Mouse (Mus musculus) neural tube, embryonic 13.5 days (tissue): ENCODE data around the gene Olfr1404. TPM values are rescaled to one million over a fixed set of nuclear protein-coding genes. Genes with fewer than 3 reads are reported as not detected.
"Not testable (repeated sequence)": the region's sequence is repeated elsewhere in the genome, so short reads cannot be mapped to it uniquely, and the experiment has no call there.

Experiments
- ATAC-seq: fragments of 200-750 bp; cut with Nextera tagmentation; 2 replicates; pipeline ENCODE4 v1.8.0; 2017; ENCODE audit warnings: low read depth, mild to moderate bottlenecking, moderate TSS enrichment, moderate library complexity
- H3K27ac ChIP-seq: fragments of 300-500 bp; sonication (generic); replicated peaks from 2 replicates; pipeline ENCODE4 v1.5.1; 2015; ENCODE audit warnings: moderate library complexity, mild to moderate bottlenecking, inconsistent platforms
- H3K27me3 ChIP-seq: fragments of 300-500 bp; sonication (generic); 2 replicates; pipeline ENCODE4 v1.6.1; 2015; ENCODE audit warnings: mild to moderate bottlenecking, inconsistent platforms
- H3K36me3 ChIP-seq: fragments of 300-500 bp; sonication (generic); 2 replicates; pipeline ENCODE4 v1.6.1; 2015; ENCODE audit warnings: mild to moderate bottlenecking, inconsistent platforms
- H3K4me1 ChIP-seq: fragments of 300-500 bp; sonication (generic); replicated peaks from 2 replicates; pipeline ENCODE4 v1.6.1; 2015; ENCODE audit warnings: inconsistent platforms
- H3K4me2 ChIP-seq: fragments of 300-500 bp; sonication (generic); 2 replicates; pipeline ENCODE4 v1.6.1; 2015; ENCODE audit warnings: inconsistent platforms, mild to moderate bottlenecking, moderate library complexity
- H3K4me3 ChIP-seq: fragments of 300-500 bp; sonication (generic); 2 replicates; pipeline ENCODE4 v1.5.1; 2015; ENCODE audit warnings: mild to moderate bottlenecking, inconsistent platforms
- H3K9ac ChIP-seq: fragments of 300-500 bp; sonication (generic); 2 replicates; pipeline ENCODE4 v1.6.1; 2015; ENCODE audit warnings: moderate library complexity, mild to moderate bottlenecking, inconsistent platforms
- H3K9me3 ChIP-seq: fragments of 300-500 bp; sonication (generic); 2 replicates; pipeline ENCODE4 v1.6.1; 2016; ENCODE audit warnings: inconsistent platforms
- WGBS: fragments of 180-500 bp; shearing (Covaris S2); methylation state at CpG from one replicate; pipeline ENCODE4 v1.1.7; 2015; 5-methylcytosine and 5-hydroxymethylcytosine counted together
- polyA plus RNA-seq: library from polyadenylated mRNA; unstranded; fragments of >200 nt; fragmentation: Nextera tagmentation; extraction: Ambion mirVana; gene quantifications from 2 replicates; pipeline ENCODE4 v1.2.1, GENCODE M21; 2015

Gene Olfr1404
- polyA plus RNA-seq = not detected in 2 replicates

DNA sequence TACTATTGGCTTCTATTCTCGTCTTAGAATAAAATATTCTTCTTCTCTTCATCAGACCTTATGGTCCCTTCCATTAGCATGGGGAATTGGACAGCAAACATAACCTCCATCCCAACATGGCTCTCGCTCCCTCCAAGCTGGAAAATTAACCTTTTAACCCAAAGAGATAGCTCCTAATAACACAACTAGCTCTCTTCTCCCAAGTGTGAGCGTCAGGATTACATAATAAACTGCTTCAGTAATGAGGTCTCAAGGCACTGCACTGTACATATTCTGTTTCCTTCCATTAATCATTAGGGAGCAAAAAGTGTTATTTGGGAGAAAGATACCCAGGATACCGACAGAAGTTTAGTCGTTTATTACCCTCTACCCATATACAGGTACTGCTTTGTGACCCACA lies at the start of gene Olfr1404:
Gene Olfr1404, plus strand, starts transcription at position 301 of the 400 bp plus-strand sequence.
- Histone ChIP-seq H3K9ac (no peak within 1 kb of the TSS), H3K4me2 (no peak within 1 kb of the TSS), H3K4me3 (no peak within 1 kb of the TSS), H3K36me3 (no peaks in the 10 kb centered on the region), H3K27ac (no peak within 1 kb of the TSS), H3K9me3 (no peaks in the 10 kb centered on the region), H3K27me3 (no peaks in the 10 kb centered on the region), H3K4me1 (no peaks in the 10 kb centered on the region)
- no peak for ATAC-seq
- WGBS = 81% methylated on average over 5 of the region's 5 CpGs

DNA sequence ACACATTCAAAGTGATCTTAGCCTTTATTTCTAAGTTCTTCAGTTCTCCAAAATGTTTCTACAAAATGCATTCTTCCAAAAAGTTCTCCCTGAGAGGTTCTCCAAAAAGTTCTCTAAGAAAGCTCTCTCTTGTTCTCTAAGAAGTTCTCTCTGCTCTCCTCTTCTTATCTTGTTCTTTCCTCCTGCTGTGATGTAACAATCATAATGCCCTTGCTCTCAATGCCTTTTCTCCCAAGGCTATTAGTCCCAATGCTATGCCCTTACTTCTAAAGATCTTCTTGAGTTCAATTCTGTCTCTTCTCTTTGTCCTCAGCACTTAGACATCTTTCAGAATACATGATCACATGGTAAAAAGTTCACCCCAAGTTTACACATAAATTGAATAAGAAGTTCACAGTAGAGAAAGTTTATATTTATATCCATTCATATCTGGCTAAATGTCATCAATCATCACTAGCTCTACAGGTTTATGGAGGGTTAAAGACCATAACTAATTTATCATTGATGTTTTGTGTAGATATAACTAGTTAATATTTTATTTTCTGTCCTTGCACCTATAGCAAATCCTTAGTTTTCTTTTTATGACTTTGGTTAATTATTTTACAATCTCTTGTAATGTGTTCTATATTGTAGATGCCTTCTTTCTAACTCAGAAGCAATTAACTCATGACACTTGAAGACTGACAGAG lies 37.9 kb upstream of the Olfr1404 start:
- Histone ChIP-seq H3K4me2 (no peak overlapping the region), H3K36me3 (no peaks in the 10 kb centered on the region), H3K4me3 (no peak overlapping the region), H3K4me1 (no peaks in the 10 kb centered on the region), H3K9me3 (no peaks in the 10 kb centered on the region), H3K9ac (no peak overlapping the region), H3K27me3 (no peaks in the 10 kb centered on the region), H3K27ac (no peak overlapping the region)
- no peak for ATAC-seq

DNA sequence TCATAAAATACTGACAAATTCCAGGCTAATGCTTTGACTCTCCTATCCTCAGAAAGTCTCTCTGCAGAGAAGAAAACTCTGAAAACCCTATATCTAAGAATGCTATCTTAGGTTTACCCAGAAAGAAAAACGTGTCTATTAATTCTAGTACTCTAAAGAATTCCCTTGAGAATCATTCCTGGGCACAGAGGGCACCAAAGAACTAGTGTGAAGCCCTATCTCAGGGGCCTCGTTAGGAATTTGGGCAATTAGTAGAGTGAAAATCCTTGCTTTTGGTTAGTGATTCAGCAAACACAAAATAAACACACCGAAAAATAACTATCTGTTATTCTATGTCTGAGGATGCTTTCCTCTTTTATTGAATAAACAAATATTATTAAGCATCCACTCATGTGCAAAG lies 21.7 kb upstream of the Olfr1404 start, which contains the start of gene Olfr1406:
Gene Olfr1406, minus strand, starts transcription at position 101 of the 400 bp plus-strand sequence.
- Histone ChIP-seq H3K4me1 (no peaks in the 10 kb centered on the region), H3K9me3 (no peaks in the 10 kb centered on the region), H3K27ac (no peak within 1 kb of the TSS), H3K27me3 (no peaks in the 10 kb centered on the region), H3K4me2 (no peak within 1 kb of the TSS), H3K4me3 (no peak within 1 kb of the TSS), H3K36me3 (no peaks in the 10 kb centered on the region), H3K9ac (no peak within 1 kb of the TSS)
- 66% methylated on average over 3 of the region's 3 CpGs for WGBS
- ATAC-seq = no peak

GRCm38 (mm10) chr1:173192059-173192458 lies 20.1 kb upstream of the Olfr1404 start:
- H3K4me1 ChIP-seq = no peaks in the 10 kb centered on the region
- 80% methylated on average over 3 of the region's 3 CpGs for WGBS
- ATAC-seq = no peak

DNA sequence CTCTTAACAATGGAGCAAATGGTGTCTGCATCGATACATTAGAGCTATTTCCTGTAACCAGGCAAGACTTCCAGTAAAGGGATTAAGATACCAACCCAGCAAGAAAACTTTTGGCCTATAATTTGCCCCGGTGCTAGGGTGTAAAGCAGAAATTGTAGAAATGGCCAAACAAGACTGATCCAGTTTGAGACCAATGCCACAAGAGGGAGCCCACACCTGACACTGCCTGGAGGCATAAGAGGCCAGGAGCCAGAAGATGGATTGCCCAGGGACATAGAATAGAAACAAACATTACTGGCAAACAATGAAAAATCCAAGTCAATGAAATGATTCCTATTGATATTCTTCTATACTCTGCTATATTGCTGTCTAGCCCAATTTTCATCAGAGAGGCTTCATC lies 15.8 kb upstream of the Olfr1404 start:
- Histone ChIP-seq H3K4me2 (no peak overlapping the region), H3K27ac (no peak overlapping the region), H3K4me1 (no peaks in the 10 kb centered on the region), H3K27me3 (no peaks in the 10 kb centered on the region), H3K36me3 (no peaks in the 10 kb centered on the region), H3K4me3 (no peak overlapping the region), H3K9ac (no peak overlapping the region), H3K9me3 (no peaks in the 10 kb centered on the region)
- WGBS = 80% methylated on average over 2 of the region's 2 CpGs
- ATAC-seq = no peak

More at GRCm38 (mm10) chr1:173192059-173192458, 20.1 kb upstream of the Olfr1404 start:
- H3K27ac ChIP-seq = no peak overlapping the region
- no peak overlapping the region for H3K4me2 ChIP-seq
- no peaks in the 10 kb centered on the region for H3K27me3 ChIP-seq
- H3K9ac ChIP-seq = no peak overlapping the region
- no peaks in the 10 kb centered on the region for H3K9me3 ChIP-seq
- no peak overlapping the region for H3K4me3 ChIP-seq
- H3K36me3 ChIP-seq = no peaks in the 10 kb centered on the region

DNA sequence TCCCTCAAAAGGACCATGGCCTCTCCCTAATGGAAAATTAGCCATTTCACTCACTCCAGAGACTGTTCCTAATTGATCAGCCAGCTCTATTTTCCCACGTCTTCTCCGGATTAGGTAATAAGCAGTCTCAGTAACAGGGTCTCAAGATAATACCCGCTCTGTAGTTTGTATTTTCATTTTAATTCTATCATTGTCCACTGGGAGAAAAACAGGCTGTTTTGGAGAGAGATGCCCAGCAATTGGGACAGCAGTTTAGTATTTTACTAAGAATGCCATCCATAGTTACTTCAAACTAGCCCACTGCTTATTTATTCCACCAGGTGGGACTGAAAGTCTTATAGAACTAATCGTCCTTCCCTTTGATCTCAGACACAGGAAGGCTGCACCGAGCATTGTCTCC lies 14.7 kb upstream of the Olfr1404 start, which contains the start of gene Olfr218:
Gene Olfr218, plus strand, starts transcription at position 301 of the 400 bp plus-strand sequence.
- Histone ChIP-seq H3K27ac (no peak within 1 kb of the TSS), H3K4me1 (no peaks in the 10 kb centered on the region), H3K4me2 (no peak within 1 kb of the TSS), H3K27me3 (no peaks in the 10 kb centered on the region), H3K36me3 (no peaks in the 10 kb centered on the region), H3K9ac (no peak within 1 kb of the TSS), H3K9me3 (no peaks in the 10 kb centered on the region), H3K4me3 (no peak within 1 kb of the TSS)
- WGBS = 75% methylated on average over 5 of the region's 5 CpGs
- no peak for ATAC-seq

DNA sequence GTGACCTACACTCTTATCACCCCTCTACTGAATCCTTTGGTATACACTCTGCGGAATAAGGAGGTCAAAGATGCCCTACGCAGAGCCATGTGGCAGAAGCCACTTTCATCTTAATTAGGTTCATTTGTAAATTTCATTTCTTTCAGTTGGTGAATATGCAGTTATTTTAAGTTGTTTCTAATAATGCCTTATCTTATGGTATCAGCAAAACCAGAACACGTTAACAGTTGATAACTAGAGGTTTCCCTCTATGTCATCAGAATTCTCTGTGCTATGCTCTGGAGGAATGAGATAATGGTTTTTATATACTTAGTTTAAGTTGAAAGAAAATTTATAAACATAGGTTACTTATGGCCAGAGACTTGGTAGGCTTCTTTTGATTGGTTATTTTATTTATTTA lies 4.3 kb downstream of the Olfr1404 start:
- Histone ChIP-seq H3K27me3 (no peaks in the 10 kb centered on the region), H3K27ac (no peak overlapping the region), H3K9ac (no peak overlapping the region), H3K9me3 (no peaks in the 10 kb centered on the region), H3K36me3 (no peaks in the 10 kb centered on the region), H3K4me1 (no peaks in the 10 kb centered on the region), H3K4me3 (no peak overlapping the region), H3K4me2 (no peak overlapping the region)
- WGBS = 97% methylated on average over 3 of the region's 3 CpGs
- no peak for ATAC-seq

GRCm38 (mm10) chr1:173227081-173227480 lies 14.9 kb downstream of the Olfr1404 start, which contains the start of gene Fcer1a:
Gene Fcer1a (minus strand): TSS chr1:173227214.
- H3K4me1 ChIP-seq = no peaks in the 10 kb centered on the region
- H3K9me3 ChIP-seq = no peaks in the 10 kb centered on the region
- no peak within 1 kb of the TSS for H3K9ac ChIP-seq
- no peaks in the 10 kb centered on the region for H3K27me3 ChIP-seq
- ATAC-seq = no peak
- H3K4me3 ChIP-seq = no peak within 1 kb of the TSS
- no peak within 1 kb of the TSS for H3K27ac ChIP-seq
- H3K4me2 ChIP-seq = no peak within 1 kb of the TSS
- no peaks in the 10 kb centered on the region for H3K36me3 ChIP-seq
- 90% methylated on average over 2 of the region's 2 CpGs for WGBS

DNA sequence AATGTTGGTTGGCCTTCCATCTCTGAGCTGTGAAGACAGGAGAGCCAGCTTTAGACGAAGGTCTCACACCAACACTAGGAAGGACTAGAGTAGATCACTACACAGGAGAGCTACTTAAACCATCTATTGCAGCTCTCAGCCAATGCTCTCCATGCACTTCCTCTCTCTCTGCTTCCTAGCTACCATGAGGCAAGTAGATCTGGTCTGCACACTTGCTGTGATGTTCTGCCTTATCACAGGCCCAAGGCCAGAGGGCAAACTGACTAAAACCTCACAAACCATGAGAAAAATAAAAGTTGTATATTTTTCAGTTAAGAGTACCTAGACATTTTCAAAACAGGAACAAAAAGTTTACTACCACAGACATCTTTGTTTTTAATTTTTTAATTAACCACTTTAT lies 24.8 kb downstream of the Olfr1404 start:
- H3K27ac ChIP-seq, H3K9ac ChIP-seq, H3K36me3 ChIP-seq, H3K9me3 ChIP-seq, H3K4me1 ChIP-seq, ATAC-seq, H3K4me2 ChIP-seq, H3K4me3 ChIP-seq, H3K27me3 ChIP-seq: not testable (repeated sequence)
- 95% methylated on average over 1 of the region's 1 CpGs for WGBS

- WGBS = 92% methylated on average over 3 of the region's 3 CpGs
- H3K27ac ChIP-seq = no peak overlapping the region
- H3K4me3 ChIP-seq = no peak overlapping the region
- no peaks in the 10 kb centered on the region for H3K27me3 ChIP-seq
- H3K9ac ChIP-seq = no peak overlapping the region
- no peaks in the 10 kb centered on the region for H3K36me3 ChIP-seq
- H3K9me3 ChIP-seq = no peaks in the 10 kb centered on the region
- H3K4me2 ChIP-seq = no peak overlapping the region
- H3K4me1 ChIP-seq = no peaks in the 10 kb centered on the region
- no peak for ATAC-seq
These were observed 37.7 kb downstream of the Olfr1404 start for GRCm38 (mm10) chr1:173249888-173250287.

GRCm38 (mm10) chr1:173265701-173266100 lies 53.5 kb downstream of the Olfr1404 start, which contains the start of gene Olfr418:
Gene Olfr418 (plus strand): TSS chr1:173266001.
- Histone ChIP-seq H3K9me3 (no peaks in the 10 kb centered on the region), H3K9ac (no peak within 1 kb of the TSS), H3K36me3 (no peaks in the 10 kb centered on the region), H3K4me3 (no peak within 1 kb of the TSS), H3K27me3 (no peaks in the 10 kb centered on the region), H3K4me1 (no peaks in the 10 kb centered on the region), H3K4me2 (no peak within 1 kb of the TSS), H3K27ac (no peak within 1 kb of the TSS)
- no peak for ATAC-seq
